Mouse (Mus musculus): ENCODE results near the gene Cd2.

GRCm38 (mm10) chr3:101278396-101278795 is 9.3 kb downstream of the Cd2 start:
- no peak for TF ChIP-seq CTCF (IDR thresholded peaks at IDR 0.05)
- TF ChIP-seq EP300 (IDR thresholded peaks at IDR 0.05): no peak
